Mouse (Mus musculus) urinary bladder, postnatal 4 days (tissue): ENCODE results near the gene Frmd6.

Experiments
- DNase-seq, 2 experiments: peaks; one replicate each; pipeline ENCODE4 v3.0.0; 2021 to 2022; ENCODE audit warnings: low spot score in 2 of 2

The Frmd6 gene

GRCm38 (mm10) chr12:70809957-70810356, 15.4 kb upstream of the Frmd6 start:
- DNase-seq = no peak

- DNase-seq = no peak
Measured at GRCm38 (mm10) chr12:70811772-70812171, 13.5 kb upstream of the Frmd6 start.

- no peak for DNase-seq
Measured at GRCm38 (mm10) chr12:70812176-70812575, 13.1 kb upstream of the Frmd6 start.

GRCm38 (mm10) chr12:70812822-70813465, 12.4 kb upstream of the Frmd6 start:
- DNase-seq = no peak

DNA sequence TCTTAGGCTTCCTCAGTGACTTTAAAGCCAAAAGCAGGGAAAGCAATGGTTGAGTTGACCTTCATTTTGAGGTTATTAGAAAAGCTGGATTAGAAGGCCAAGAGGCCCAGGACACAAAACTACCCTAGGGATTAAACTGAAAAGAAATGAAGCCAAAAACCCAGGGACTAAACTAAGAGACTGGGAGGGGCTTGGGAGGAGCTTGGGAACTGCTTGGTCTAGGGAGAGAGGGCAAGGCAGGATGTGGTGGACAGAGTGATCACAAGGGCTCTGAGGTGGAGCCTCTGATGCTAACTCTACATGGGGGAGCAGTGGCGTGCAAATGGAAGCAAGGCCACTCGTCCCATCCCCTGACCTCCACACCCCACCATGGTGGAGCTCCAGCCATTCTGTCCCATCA, 8.6 kb upstream of the Frmd6 start:
- no peak for DNase-seq

DNA sequence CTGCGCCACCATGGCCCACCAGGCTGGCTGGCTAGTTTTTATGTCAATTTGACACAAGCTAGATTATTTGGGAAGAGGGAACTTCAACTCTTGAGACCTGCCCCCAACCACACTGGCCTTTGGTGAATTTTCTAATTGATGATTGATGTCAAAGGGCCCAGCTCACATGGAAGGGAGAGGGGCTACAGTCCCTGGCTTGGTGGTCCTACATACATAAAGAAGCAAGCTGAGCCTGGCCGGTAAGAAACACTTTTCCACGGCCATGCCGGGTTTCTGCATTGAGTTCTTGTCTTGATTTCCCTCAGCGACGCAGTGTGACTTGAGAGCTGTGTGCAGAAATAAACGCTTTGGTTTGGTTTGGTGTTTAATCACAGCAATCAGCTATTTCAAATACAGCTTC, 1.3 kb upstream of the Frmd6 start:
- no peak for DNase-seq

DNA sequence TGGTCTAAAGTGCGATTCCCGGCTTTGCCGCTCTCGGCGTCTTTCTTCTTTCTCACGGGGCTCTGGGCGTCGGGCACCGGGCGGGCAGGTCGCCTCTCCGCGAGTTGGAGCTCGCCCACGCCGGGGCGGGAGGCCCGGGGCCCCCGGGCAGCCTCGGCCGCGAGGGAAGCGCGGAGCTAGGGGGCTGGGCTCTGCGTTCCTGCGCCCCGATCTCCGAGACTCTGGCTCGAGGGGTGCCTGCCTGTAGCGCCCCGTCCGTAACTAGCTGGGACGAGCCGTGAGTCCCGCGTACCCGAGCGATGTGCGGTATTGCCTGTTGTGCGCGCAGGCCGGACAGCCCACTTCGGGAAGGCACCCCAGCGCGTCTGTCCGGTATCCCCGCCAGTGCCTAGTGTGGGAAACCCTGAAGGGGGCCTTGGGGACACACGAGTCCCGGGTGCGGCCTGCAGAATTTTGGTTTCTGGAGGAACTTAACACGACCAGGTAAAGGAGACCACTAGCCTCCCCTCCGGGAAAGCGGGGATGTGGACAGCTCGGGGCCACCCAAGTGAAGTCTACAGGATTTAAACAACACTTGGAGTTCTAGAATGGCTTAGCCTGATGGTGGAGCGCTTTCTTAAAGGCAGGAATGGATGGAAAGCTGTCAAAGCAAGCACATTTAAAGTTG, 470 bp downstream of the Frmd6 start:
- DNase-seq = no peak

GRCm38 (mm10) chr12:70826318-70827072, 1.2 kb downstream of the Frmd6 start:
- no peak for DNase-seq

- no peak for DNase-seq
Measured at GRCm38 (mm10) chr12:70827187-70827900, 2.0 kb downstream of the Frmd6 start.

DNA sequence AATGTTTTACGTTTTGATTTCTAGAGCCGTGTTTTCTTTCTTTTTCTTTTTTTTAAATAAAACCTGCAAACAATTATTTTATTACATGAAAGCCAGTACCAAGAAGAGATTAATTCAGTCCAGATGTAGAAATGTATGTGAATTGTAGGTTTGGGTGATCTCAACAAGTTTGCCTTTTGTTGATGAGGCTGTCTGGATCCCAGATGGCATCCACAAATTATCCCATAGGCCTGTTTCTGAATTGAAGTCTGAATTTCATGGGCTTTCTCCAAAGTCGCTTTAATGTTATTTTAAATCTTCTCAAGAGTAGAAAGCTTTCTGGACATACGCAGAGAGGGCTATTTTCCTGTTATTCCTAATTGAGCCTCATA, 2.6 kb downstream of the Frmd6 start:
- no peak for DNase-seq

- no peak for DNase-seq
Measured at GRCm38 (mm10) chr12:70830982-70831566, 5.8 kb downstream of the Frmd6 start.

- no peak for DNase-seq
Measured at GRCm38 (mm10) chr12:70832216-70832998, 7.1 kb downstream of the Frmd6 start.

DNA sequence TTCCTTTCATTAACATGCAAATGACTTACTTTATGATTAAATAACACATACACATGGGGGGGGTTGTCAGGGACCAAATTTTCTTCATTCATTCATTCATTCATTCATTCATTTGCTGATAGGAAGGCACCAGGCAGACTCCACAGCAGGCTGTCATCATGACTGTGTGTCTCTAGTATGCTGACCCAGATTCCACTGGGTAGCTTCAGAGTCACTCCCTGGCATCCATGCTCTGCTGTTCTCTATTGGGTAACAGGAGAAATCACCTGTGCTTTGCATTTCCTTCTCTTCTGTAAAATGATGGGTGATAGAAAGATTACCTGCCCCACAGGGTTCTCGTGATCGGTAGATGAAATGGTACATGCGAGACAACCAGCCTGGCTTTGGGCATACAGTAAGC, 7.7 kb downstream of the Frmd6 start:
- no peak for DNase-seq

GRCm38 (mm10) chr12:70834043-70834442, 8.7 kb downstream of the Frmd6 start:
- DNase-seq = no peak

DNA sequence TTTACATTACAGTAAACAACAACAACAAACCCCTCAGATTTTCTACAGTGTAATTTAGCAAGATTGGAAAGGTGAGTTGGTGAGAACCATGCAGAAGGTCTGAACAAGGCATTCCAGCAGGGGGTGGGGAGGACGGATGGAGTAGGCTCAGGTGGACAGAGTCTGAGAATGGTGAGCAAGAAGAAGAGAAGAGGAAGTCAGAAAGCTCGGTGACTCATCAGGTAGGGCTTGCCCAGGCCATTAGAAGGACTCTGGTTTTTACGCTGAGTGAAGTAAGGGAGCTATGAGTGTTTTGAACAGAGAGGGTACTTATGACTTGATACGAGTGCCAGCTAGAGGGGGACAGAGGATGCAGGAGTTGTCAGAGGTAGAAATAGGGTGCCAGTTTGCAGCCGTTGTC, 9.7 kb downstream of the Frmd6 start:
- no peak for DNase-seq

DNA sequence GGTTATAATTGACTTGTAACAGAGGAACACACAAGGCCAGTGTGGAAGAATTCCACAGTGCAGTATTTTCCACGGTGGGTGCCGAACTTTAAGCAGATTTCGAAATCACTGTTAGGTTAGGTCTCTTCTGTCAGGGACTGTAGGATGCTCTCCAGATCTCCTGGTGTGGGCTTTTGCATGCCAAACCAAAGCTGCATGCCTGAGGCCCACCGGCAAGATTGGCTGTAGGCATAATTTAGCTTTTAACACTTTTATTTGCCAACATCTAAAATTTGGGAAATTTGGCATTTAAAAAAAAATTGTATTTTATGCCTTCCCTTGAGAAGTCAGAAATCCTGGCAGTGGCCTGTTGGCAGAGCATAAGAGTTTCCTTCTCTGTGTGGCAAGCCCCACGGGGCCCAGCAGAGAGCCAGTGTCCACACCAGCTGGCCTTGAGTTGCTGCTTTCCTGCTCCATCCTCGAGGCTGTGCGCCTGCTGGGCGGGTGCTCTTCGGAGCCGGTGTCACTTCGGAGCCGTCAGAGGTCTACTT, 12.5 kb downstream of the Frmd6 start:
- no peak for DNase-seq

DNA sequence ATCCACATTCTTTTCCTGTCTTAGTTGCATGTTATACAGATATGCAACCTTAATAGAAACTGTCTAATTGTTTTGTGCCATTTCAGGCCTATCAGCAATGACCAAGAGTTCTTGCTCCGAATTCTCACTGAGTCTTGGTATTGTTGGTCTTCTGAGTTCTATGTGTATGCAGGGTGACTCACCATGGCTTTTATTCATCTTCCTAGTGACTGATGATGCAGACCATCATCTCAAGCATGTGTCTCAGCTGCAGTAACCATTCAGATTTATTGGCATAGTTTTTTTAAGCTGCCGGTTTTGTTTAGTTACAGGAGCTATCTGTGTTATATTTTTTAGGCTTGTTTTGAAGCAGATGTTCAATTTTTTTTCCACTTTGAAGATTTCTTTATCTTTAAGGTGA, 20.1 kb downstream of the Frmd6 start:
- DNase-seq = no peak

DNA sequence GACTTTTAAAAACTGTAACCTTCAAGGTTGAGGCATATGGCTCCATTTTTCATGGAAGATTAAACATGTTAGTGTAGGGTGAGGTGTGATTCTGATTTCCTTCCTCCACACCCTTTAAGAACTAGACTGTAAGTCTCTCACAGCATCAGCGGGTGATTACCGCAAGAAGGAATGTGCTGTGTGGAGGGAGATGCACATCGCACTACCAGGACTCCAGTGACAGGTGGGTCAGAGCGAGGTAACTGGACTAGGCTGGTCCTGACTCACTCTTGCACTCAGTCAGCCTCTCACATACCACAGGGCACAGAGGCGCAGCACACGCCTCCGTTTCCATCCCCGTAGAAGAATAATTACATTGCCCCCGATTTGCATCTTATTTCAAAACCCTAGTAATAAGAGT, 23.7 kb downstream of the Frmd6 start:
- no peak for DNase-seq

DNA sequence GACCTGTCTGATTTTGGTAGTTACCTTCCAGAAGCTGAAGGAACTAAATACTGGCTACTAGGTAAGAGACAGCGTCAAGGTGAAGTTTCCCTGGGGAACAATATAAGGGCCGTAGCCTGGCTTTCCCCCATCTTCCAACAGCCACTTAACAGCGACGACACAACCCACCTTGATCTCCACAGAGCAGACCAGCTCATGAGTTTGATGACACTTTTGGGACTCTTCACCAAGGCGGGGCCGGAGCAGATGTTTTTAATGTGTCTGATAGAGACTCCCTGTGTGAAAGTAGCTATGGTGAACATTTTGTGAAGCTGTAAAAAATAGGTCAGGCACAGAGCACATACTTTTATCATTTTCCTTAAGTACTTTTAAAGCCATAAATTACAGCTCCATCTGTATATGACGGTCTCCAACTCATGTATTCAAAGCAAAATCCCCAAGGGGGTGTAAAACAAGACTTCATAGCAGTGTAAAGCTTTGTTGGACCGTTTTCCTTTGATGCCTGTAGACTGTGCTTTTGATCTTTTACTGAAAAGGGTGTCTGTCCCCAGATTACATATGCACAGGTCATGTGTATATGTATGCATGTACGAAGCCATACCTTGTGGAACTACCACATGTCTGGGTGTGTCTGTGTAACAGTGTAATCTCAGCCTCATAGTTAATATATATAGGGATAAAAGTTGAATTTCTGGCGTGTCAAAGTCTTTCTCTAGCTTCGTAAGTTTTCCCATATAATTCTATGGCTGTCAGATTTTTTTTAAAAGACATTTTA, 24.4 kb downstream of the Frmd6 start:
- DNase-seq = no peak

- DNase-seq = no peak
Measured at GRCm38 (mm10) chr12:70851342-70851960, 26.1 kb downstream of the Frmd6 start.
